Mouse (Mus musculus): ENCODE results near the gene Pdzrn3. TPM values are rescaled to one million over a fixed set of nuclear protein-coding genes. Genes with fewer than 3 reads are reported as not detected.

The Pdzrn3 gene
- polyA plus RNA-seq, 1 experiment = 13.8 TPM

- no peak for TF ChIP-seq TCF12 (IDR thresholded peaks at IDR 0.05; ENCODE audit: insufficient read depth, poor library complexity, severe bottlenecking)
- no peak for TF ChIP-seq USF1 (IDR thresholded peaks at IDR 0.05; ENCODE audit: low read depth)
- TF ChIP-seq MYOD1 (IDR thresholded peaks at IDR 0.05; ENCODE audit: control insufficient read depth in 1 of 3, insufficient read length in 2 of 3, low read depth in 2 of 3) = no peak
- TF ChIP-seq MYOG (IDR thresholded peaks at IDR 0.05; ENCODE audit: control insufficient read depth in 1 of 3, insufficient read depth in 1 of 3, insufficient read length in 2 of 3, low read depth in 2 of 3) = no peak
- TF ChIP-seq POLR2A (IDR thresholded peaks at IDR 0.05; ENCODE audit: insufficient read length, low read depth) = no peak
- TF ChIP-seq CEBPB (IDR thresholded peaks at IDR 0.05; ENCODE audit: insufficient read depth, poor library complexity, severe bottlenecking) = no peak
- TF ChIP-seq POLR2AphosphoS2 (IDR thresholded peaks at IDR 0.05; ENCODE audit: insufficient read length, low read depth) = no peak
- no peak for TF ChIP-seq REST (IDR thresholded peaks at IDR 0.05; ENCODE audit: insufficient read depth, insufficient read length)
- TF ChIP-seq SRF (IDR thresholded peaks at IDR 0.05; ENCODE audit: control insufficient read depth, insufficient read length, low read depth) = no peak
- TF ChIP-seq E2F4 (IDR thresholded peaks at IDR 0.05; ENCODE audit: insufficient read depth) = no peak
- no peaks in the 10 kb centered on the region for H3K27me3 ChIP-seq (ENCODE audit: control insufficient read depth, insufficient read depth, insufficient read length)
Observed at GRCm38 (mm10) chr6:101311446-101311845, 66.3 kb downstream of the Pdzrn3 start.

DNA sequence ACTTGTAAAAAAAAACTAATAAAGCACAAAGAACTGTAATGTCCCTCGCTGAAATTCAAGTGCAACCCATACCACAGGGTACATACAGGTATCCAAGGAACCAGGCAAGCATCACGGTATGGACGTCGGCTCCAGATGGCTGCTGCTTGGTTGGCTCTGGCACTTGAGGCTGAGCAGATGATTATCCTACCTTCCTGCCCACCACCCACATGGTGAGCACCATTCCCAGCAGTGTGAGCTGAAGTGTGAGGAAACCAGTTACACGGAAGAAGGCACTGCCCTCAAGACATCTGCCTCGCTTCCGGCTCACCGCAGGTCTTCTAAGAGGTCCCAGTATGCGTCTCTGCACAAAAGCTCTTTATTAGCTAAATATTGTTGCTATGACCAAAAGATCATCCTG, 67.2 kb downstream of the Pdzrn3 start:
- Histone ChIP-seq H3K27me3 (ENCODE audit: control insufficient read depth, insufficient read depth, insufficient read length) (no peaks in the 10 kb centered on the region), H3K36me3 (ENCODE audit: control insufficient read depth, insufficient read depth) (no peaks in the 10 kb centered on the region), H3K79me2 (ENCODE audit: control insufficient read depth, insufficient read depth) (peaks cover 2% of the 10 kb centered on the region), H3ac (ENCODE audit: control insufficient read depth, insufficient read length) (no peak overlapping the region), H3K4me3 (no peak overlapping the region), H3K4me2 (ENCODE audit: low read depth) (no peak overlapping the region)
- no peak for TF ChIP-seq MYOG (IDR thresholded peaks at IDR 0.05; ENCODE audit: control insufficient read depth in 1 of 3, insufficient read depth in 1 of 3, insufficient read length in 2 of 3, low read depth in 2 of 3)
- TF ChIP-seq MAX (IDR thresholded peaks at IDR 0.05; ENCODE audit: low read depth) = no peak

More at GRCm38 (mm10) chr6:101311446-101311845, 66.3 kb downstream of the Pdzrn3 start:
- H3K4me3 ChIP-seq = no peak overlapping the region
- H3K4me2 ChIP-seq (ENCODE audit: low read depth) = no peak overlapping the region
- peaks cover 4% of the 10 kb centered on the region for H3K79me2 ChIP-seq (ENCODE audit: control insufficient read depth, insufficient read depth)
- no peaks in the 10 kb centered on the region for H3K36me3 ChIP-seq (ENCODE audit: control insufficient read depth, insufficient read depth)
- no peak overlapping the region for H3ac ChIP-seq (ENCODE audit: control insufficient read depth, insufficient read length)

GRCm38 (mm10) chr6:101307964-101308531, 69.6 kb downstream of the Pdzrn3 start:
- TF ChIP-seq E2F4 (IDR thresholded peaks at IDR 0.05; ENCODE audit: insufficient read depth) = no peak
- TF ChIP-seq POLR2AphosphoS2 (IDR thresholded peaks at IDR 0.05; ENCODE audit: insufficient read length, low read depth) = no peak
- no peak for TF ChIP-seq MYOG (IDR thresholded peaks at IDR 0.05; ENCODE audit: control insufficient read depth in 1 of 3, insufficient read depth in 1 of 3, insufficient read length in 2 of 3, low read depth in 2 of 3)
- TF ChIP-seq USF1 (IDR thresholded peaks at IDR 0.05; ENCODE audit: low read depth) = no peak
- TF ChIP-seq CEBPB (IDR thresholded peaks at IDR 0.05; ENCODE audit: insufficient read depth, poor library complexity, severe bottlenecking) = no peak
- TF ChIP-seq TCF12 (IDR thresholded peaks at IDR 0.05; ENCODE audit: insufficient read depth, poor library complexity, severe bottlenecking) = no peak
- TF ChIP-seq MYOD1 (IDR thresholded peaks at IDR 0.05; ENCODE audit: control insufficient read depth in 1 of 3, insufficient read length in 2 of 3, low read depth in 2 of 3) = no peak
- no peak for TF ChIP-seq MAX (IDR thresholded peaks at IDR 0.05; ENCODE audit: low read depth)
- TF ChIP-seq POLR2A (IDR thresholded peaks at IDR 0.05; ENCODE audit: insufficient read length, low read depth) = no peak
- no peak for TF ChIP-seq TCF3 (IDR thresholded peaks at IDR 0.05; ENCODE audit: insufficient read length, low read depth)
- TF ChIP-seq REST (IDR thresholded peaks at IDR 0.05; ENCODE audit: insufficient read depth, insufficient read length) = no peak
- no peak for TF ChIP-seq SRF (IDR thresholded peaks at IDR 0.05; ENCODE audit: control insufficient read depth, insufficient read length, low read depth)
- no peaks in the 10 kb centered on the region for H3K79me2 ChIP-seq (ENCODE audit: control insufficient read depth, insufficient read depth)
- no peak overlapping the region for H3ac ChIP-seq (ENCODE audit: control insufficient read depth, insufficient read length)
- H3K4me2 ChIP-seq (ENCODE audit: low read depth) = no peak overlapping the region
- H3K36me3 ChIP-seq (ENCODE audit: control insufficient read depth, insufficient read depth) = no peaks in the 10 kb centered on the region
- H3K4me3 ChIP-seq = no peak overlapping the region
- H3K27me3 ChIP-seq (ENCODE audit: control insufficient read depth, insufficient read depth, insufficient read length) = no peaks in the 10 kb centered on the region

DNA sequence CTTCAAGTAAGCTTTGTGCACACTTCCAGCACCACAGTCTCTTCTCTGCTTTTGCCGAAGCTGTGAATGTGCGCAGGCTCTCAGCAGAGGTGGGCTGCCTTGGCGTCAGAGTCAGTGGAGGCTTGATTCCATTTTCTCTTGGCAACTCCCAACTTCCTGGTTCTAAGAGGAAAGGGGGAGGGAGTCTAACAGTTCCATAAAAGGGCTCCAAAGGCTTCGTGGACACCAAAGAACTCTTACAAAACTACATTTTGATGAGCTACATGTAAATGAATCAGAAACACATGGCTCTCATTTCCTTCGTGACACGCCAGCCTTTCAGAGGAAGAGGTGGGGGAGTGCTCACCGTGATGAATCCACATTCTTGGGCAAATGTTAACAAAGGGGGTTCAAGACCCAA, 70.9 kb downstream of the Pdzrn3 start:
- no peak overlapping the region for H3K4me3 ChIP-seq
- H3ac ChIP-seq (ENCODE audit: control insufficient read depth, insufficient read length) = no peak overlapping the region
- no peak for TF ChIP-seq POLR2AphosphoS2 (IDR thresholded peaks at IDR 0.05; ENCODE audit: insufficient read length, low read depth)
- TF ChIP-seq TCF3 (IDR thresholded peaks at IDR 0.05; ENCODE audit: insufficient read length, low read depth) = no peak
- TF ChIP-seq MYOG (IDR thresholded peaks at IDR 0.05; ENCODE audit: control insufficient read depth in 1 of 3, insufficient read depth in 1 of 3, insufficient read length in 2 of 3, low read depth in 2 of 3) = no peak
- no peak for TF ChIP-seq TCF12 (IDR thresholded peaks at IDR 0.05; ENCODE audit: insufficient read depth, poor library complexity, severe bottlenecking)
- TF ChIP-seq CEBPB (IDR thresholded peaks at IDR 0.05; ENCODE audit: insufficient read depth, poor library complexity, severe bottlenecking) = no peak
- no peak for TF ChIP-seq MAX (IDR thresholded peaks at IDR 0.05; ENCODE audit: low read depth)
- no peak for TF ChIP-seq POLR2A (IDR thresholded peaks at IDR 0.05; ENCODE audit: insufficient read length, low read depth)
- TF ChIP-seq REST (IDR thresholded peaks at IDR 0.05; ENCODE audit: insufficient read depth, insufficient read length) = no peak
- no peak for TF ChIP-seq MYOD1 (IDR thresholded peaks at IDR 0.05; ENCODE audit: control insufficient read depth in 1 of 3, insufficient read length in 2 of 3, low read depth in 2 of 3)
- no peak for TF ChIP-seq E2F4 (IDR thresholded peaks at IDR 0.05; ENCODE audit: insufficient read depth)
- no peak for TF ChIP-seq SRF (IDR thresholded peaks at IDR 0.05; ENCODE audit: control insufficient read depth, insufficient read length, low read depth)
- no peak for TF ChIP-seq USF1 (IDR thresholded peaks at IDR 0.05; ENCODE audit: low read depth)
- no peak overlapping the region for H3K4me2 ChIP-seq (ENCODE audit: low read depth)
- H3K36me3 ChIP-seq (ENCODE audit: control insufficient read depth, insufficient read depth) = no peaks in the 10 kb centered on the region
- no peaks in the 10 kb centered on the region for H3K79me2 ChIP-seq (ENCODE audit: control insufficient read depth, insufficient read depth)
- no peaks in the 10 kb centered on the region for H3K27me3 ChIP-seq (ENCODE audit: control insufficient read depth, insufficient read depth, insufficient read length)

DNA sequence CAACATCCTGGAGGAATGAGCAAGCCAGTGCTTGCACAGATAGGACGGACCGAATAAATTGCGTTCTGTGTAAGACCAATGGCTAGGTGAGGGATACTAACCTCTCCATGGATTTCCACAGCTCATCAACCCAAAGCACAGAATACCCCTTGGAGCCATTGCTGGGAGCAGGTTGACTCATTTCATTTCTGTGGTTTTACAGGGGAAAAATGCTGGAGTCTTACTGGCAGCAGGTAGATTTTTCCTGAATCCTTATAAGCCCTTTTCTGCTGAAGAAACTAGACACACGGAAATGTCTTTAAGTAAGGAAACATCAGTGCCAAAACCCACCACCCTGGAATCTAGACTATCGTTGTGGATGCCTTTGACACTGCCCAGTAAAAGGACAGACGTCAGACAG, 72.2 kb downstream of the Pdzrn3 start:
- Histone ChIP-seq H3ac (ENCODE audit: control insufficient read depth, insufficient read length) (no peak overlapping the region), H3K27me3 (ENCODE audit: control insufficient read depth, insufficient read depth, insufficient read length) (no peaks in the 10 kb centered on the region), H3K36me3 (ENCODE audit: control insufficient read depth, insufficient read depth) (no peaks in the 10 kb centered on the region), H3K79me2 (ENCODE audit: control insufficient read depth, insufficient read depth) (no peaks in the 10 kb centered on the region), H3K4me3 (no peak overlapping the region), H3K4me2 (ENCODE audit: low read depth) (no peak overlapping the region)
- no peak for TF ChIP-seq POLR2A (IDR thresholded peaks at IDR 0.05; ENCODE audit: insufficient read length, low read depth)
- no peak for TF ChIP-seq E2F4 (IDR thresholded peaks at IDR 0.05; ENCODE audit: insufficient read depth)
- no peak for TF ChIP-seq CEBPB (IDR thresholded peaks at IDR 0.05; ENCODE audit: insufficient read depth, poor library complexity, severe bottlenecking)
- no peak for TF ChIP-seq MAX (IDR thresholded peaks at IDR 0.05; ENCODE audit: low read depth)
- TF ChIP-seq MYOD1 (IDR thresholded peaks at IDR 0.05; ENCODE audit: control insufficient read depth in 1 of 3, insufficient read length in 2 of 3, low read depth in 2 of 3) = no peak
- no peak for TF ChIP-seq USF1 (IDR thresholded peaks at IDR 0.05; ENCODE audit: low read depth)
- no peak for TF ChIP-seq MYOG (IDR thresholded peaks at IDR 0.05; ENCODE audit: control insufficient read depth in 1 of 3, insufficient read depth in 1 of 3, insufficient read length in 2 of 3, low read depth in 2 of 3)
- no peak for TF ChIP-seq POLR2AphosphoS2 (IDR thresholded peaks at IDR 0.05; ENCODE audit: insufficient read length, low read depth)
- no peak for TF ChIP-seq SRF (IDR thresholded peaks at IDR 0.05; ENCODE audit: control insufficient read depth, insufficient read length, low read depth)
- TF ChIP-seq REST (IDR thresholded peaks at IDR 0.05; ENCODE audit: insufficient read depth, insufficient read length) = no peak
- TF ChIP-seq TCF12 (IDR thresholded peaks at IDR 0.05; ENCODE audit: insufficient read depth, poor library complexity, severe bottlenecking) = no peak
- no peak for TF ChIP-seq TCF3 (IDR thresholded peaks at IDR 0.05; ENCODE audit: insufficient read length, low read depth)
